Mouse (Mus musculus) lung, adult 2 months (tissue): ENCODE measurements at regions not wholly inside any gene's neighbourhood (a gene's known extent, or its start where the extent isn't known, plus 50 kb on each side); places are given as distances from the start of the nearest gene placed in this dataset.

Experiments used
- DNase-seq: peaks from one replicate; pipeline ENCODE4 v3.0.0; 2022
- H3K4me1 ChIP-seq: fragments of 200-500 bp; 2 replicates; pipeline ENCODE4 v1.6.1; 2011; ENCODE audit warnings: low read length; ENCODE audit not compliant: control insufficient read depth, insufficient read depth
- H3K4me3 ChIP-seq: fragments of 200-500 bp; replicated peaks from 2 replicates; pipeline ENCODE3; 2011; ENCODE audit warnings: low read depth, mild to moderate bottlenecking, control low read depth, low read length; ENCODE audit errors: extremely low read depth
- CTCF ChIP-seq: fragments of 200-500 bp; IDR thresholded peaks from 2 replicates; pipeline ENCODE4 v1.5.1; 2011; ENCODE audit warnings: mild to moderate bottlenecking, low read length, control low read depth; ENCODE audit not compliant: insufficient read depth
- POLR2A ChIP-seq: fragments of 200-500 bp; IDR thresholded peaks from 2 replicates; pipeline ENCODE4 v1.6.1; 2011; ENCODE audit warnings: low read depth, mild to moderate bottlenecking, control low read depth, low read length, borderline replicate concordance; ENCODE audit errors: extremely low read depth
- WGBS: fragments of 180-500 bp; shearing (Covaris S2); methylation state at CpG from one replicate; pipeline ENCODE4 v1.1.7; 2018; 5-methylcytosine and 5-hydroxymethylcytosine counted together

GRCm38 (mm10) chr13:34576392-34576791, 76.9 kb downstream of the Pxdc1 start:
- Histone ChIP-seq H3K4me1 (no peaks in the 10 kb centered on the region; the same call in 1 of the 2 replicates), H3K4me3 (no peak overlapping the region)
- TF ChIP-seq CTCF, result no peak
- no peak for TF ChIP-seq POLR2A
- WGBS, result 69% methylated on average over 2 of the region's 2 CpGs
- DNase-seq, result no peak

- H3K4me3 ChIP-seq, result no peak overlapping the region
- DNase-seq, result no peak
- WGBS, result 13% methylated on average over 1 of the region's 1 CpGs
- TF ChIP-seq POLR2A, result no peak
- H3K4me1 ChIP-seq, result no peaks in the 10 kb centered on the region; the same call in 1 of the 2 replicates
These were observed 77.3 kb downstream of the Pxdc1 start for GRCm38 (mm10) chr13:34575997-34576314.

DNA sequence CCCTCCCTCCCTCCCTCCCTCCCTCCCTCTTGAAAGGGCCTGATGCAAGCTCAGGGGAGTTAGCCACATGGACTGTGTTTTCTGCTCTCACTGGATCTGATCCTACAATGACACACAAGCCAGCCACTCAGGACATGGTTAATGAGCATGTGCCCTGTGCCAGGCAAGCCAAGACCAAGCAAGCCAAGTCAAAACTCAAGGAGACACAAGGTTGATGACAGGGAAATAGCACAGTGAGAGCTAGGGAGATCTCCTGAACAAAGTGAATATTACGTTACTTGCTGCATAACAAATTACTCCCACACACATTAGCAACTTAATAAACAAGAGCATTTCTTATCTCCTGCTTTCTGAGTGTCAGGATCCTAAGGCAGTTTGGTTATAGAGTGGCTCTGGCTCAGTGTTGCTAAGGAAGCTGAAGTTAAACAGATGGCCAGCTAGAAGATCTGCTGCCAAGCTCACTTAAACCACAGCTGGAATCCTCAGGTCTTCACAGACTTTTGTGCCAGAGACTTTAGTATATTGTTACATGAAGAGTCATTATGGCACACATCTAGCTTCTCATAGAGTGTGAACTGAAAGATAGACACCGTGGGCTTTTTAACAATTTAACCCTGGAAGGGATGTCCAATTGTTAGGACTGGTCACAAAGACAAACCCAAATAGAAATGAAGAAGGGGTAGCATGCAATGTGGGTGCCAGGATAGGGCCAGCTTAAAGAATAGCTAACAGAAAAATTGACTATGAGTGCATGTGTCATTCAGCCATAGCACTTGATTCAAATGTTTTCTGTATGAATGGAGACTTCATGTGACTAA, 77.9 kb downstream of the Pxdc1 start:
- WGBS, result 48% methylated on average over 2 of the region's 2 CpGs
- Histone ChIP-seq H3K4me1 (no peaks in the 10 kb centered on the region; the same call in 1 of the 2 replicates), H3K4me3 (no peak overlapping the region)
- no peak for TF ChIP-seq CTCF
- no peak for TF ChIP-seq POLR2A
- no peak for DNase-seq

- 82% methylated on average over 2 of the region's 2 CpGs for WGBS
- no peak for DNase-seq
- no peaks in the 10 kb centered on the region; the same call in 1 of the 2 replicates for H3K4me1 ChIP-seq
- TF ChIP-seq POLR2A, result no peak
- no peak for TF ChIP-seq CTCF
- H3K4me3 ChIP-seq, result no peak overlapping the region
These were observed 84.0 kb downstream of the Pxdc1 start for GRCm38 (mm10) chr13:34569312-34569711.

DNA sequence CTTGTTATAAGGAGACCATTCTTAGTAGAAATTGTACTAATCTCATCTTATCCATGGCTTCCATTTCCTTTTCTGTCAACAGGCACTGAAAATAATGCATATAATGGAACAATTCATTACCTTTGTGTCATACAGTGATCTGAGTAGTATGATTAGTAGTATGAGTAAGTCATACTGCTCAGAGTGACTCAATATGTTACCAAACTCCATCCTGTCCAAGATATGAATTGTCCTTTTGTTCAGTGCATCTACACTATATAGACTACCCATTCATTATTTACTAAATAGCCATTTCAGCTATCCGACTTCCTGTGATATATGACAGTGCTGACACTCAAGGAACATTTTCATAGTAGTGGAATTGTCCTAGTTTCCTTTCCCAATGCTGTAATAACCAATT, 86.6 kb downstream of the Pxdc1 start:
- no peak for TF ChIP-seq CTCF
- no peak for TF ChIP-seq POLR2A
- Histone ChIP-seq H3K4me1 (no peaks in the 10 kb centered on the region), H3K4me3 (no peak overlapping the region)
- WGBS, result 87% methylated on average over 1 of the region's 1 CpGs
- no peak for DNase-seq

DNA sequence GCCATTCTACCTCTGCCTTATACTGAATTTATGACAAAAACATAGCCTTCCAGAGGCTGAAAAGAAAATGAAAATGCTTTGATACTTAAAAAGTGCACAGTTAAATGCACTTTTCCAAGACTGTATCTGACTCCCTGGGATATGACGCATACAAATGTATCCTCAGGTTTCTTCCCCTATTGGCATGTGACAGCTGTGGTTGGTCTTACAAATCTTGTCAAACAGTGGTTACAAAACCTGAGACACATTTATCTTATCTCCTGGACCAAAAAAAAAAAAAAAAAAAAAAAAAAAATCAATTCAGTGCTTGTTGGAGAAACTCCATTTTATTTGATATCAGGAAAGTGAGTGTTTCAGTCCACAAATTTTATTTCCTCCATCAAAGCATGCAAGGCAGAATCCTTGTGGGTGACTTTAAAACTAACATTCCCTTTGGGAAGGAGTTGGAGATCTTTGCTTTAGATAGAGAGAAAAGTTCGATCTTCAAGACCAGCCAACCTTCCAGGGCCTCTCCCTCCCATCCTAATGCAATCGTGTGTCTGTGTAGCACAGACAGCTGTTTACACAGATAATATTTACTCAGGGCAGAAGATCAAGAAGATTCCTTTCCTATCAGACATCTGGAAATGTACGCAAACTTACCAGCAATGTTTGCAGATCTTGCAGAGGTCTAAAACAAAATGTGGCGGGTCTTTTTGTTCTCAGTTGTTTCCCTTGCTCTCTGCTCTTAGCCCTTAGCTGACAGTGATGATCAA, 103.0 kb downstream of the Pxdc1 start:
- Histone ChIP-seq H3K4me1 (no peaks in the 10 kb centered on the region), H3K4me3 (no peak overlapping the region)
- TF ChIP-seq CTCF (no peak), POLR2A (no peak)
- 44% methylated on average over 5 of the region's 5 CpGs for WGBS
- no peak for DNase-seq

- TF ChIP-seq POLR2A (no peak), CTCF (no peak)
- no peak for DNase-seq
- no peak overlapping the region for H3K4me3 ChIP-seq
- 90% methylated on average over 2 of the region's 2 CpGs for WGBS
- H3K4me1 ChIP-seq, result no peaks in the 10 kb centered on the region
These were observed 112.6 kb downstream of the Pxdc1 start for GRCm38 (mm10) chr13:34540646-34541045.

DNA sequence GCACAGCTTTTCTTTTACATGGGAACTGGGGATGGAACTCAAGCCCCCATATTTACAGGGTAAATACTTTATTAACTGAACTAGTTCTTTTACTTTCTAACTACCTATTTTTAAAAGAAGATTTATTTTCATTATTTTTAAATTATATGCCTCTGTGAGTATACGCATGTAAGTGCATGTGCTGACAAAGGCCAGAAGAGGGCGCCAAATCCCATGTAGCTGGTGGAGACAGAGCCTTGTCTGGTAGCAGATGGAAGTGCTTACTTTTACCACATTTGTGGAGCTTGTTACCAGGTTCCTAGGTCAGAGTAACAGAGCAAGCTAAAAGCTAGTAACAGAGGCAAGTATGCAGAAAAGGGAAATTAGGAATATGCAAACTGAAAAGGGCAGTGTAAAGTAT, 119.4 kb downstream of the Pxdc1 start:
- no peak for DNase-seq
- Histone ChIP-seq H3K4me3 (no peak overlapping the region), H3K4me1 (no peaks in the 10 kb centered on the region)
- 89% methylated on average over 2 of the region's 2 CpGs for WGBS
- 0 out of 2 replicates have a peak, but pooled peaks have one; percentile 17 for TF ChIP-seq CTCF
- no peak for TF ChIP-seq POLR2A

GRCm38 (mm10) chr13:34511332-34511731, 142.0 kb downstream of the Pxdc1 start:
- H3K4me3 ChIP-seq, result no peak overlapping the region
- TF ChIP-seq POLR2A (no peak), CTCF (no peak)
- no peaks in the 10 kb centered on the region for H3K4me1 ChIP-seq
- no peak for DNase-seq
- 85% methylated on average over 3 of the region's 3 CpGs for WGBS

- Histone ChIP-seq H3K4me3 (no peak overlapping the region), H3K4me1 (no peaks in the 10 kb centered on the region)
- WGBS, result 88% methylated on average over 2 of the region's 2 CpGs
- TF ChIP-seq CTCF, result no peak
- no peak for TF ChIP-seq POLR2A
- no peak for DNase-seq
These were observed 146.1 kb downstream of the Pxdc1 start for GRCm38 (mm10) chr13:34507224-34507623.
